Mouse (Mus musculus) induced T-regulatory cell, adult 2 months (primary cell): ENCODE measurements around the gene Trmt61a.
"Not testable (repeated sequence)": the region's sequence is repeated elsewhere in the genome, so short reads cannot be mapped to it uniquely, and the experiment has no call there.

Experiments used
- DNase-seq: peaks from one replicate; pipeline ENCODE4 v3.0.0-alpha.2; 2012; ENCODE audit warnings: low read depth

Gene Trmt61a

DNA sequence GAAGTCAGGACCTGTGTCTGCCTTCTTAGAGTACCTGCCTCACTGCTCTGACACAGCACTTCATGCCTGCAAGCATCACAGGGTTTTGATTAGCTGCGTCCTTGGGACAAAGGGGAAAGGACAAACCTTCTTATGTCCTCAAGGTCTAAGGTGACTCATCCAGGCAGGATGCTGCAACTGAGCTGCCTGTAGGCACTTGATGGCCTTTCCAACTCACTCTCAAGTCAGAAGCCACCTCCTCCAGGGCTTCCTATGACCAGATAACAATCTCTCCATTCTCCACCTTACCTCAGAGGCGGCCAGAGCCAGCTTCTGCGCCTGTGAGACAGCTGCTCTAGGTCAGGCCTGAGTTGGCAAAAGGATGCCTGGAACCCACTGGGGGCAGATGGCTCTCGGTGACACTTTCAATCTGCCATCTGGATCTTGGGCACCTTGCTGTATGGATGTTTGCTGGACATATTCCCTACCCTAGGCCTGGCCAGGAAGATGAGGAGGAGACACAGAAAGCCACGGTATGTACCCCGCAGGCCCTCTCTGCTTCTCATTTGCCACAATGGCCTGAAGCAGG, 20.5 kb downstream of the Trmt61a start:
- no peak for DNase-seq

DNA sequence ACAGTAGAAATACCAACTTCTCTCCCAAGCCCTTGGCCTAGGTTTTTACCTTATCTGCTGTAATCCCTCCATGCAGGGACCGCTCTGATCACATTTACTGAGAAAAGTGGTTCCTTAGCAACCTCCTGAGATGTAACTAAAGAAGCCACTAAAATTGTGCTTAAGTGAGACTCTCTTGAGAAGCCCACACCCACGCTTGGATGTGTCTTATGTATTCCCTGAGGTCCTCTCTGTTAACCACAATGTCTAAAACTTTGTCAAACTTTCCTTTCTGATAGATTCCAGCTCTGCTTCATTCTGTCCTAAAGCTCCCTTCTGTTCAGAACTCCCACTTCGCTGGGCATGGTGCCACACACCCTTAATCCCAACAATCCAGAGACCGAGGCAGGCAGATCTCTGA, 21.6 kb downstream of the Trmt61a start:
- DNase-seq, result no peak

DNA sequence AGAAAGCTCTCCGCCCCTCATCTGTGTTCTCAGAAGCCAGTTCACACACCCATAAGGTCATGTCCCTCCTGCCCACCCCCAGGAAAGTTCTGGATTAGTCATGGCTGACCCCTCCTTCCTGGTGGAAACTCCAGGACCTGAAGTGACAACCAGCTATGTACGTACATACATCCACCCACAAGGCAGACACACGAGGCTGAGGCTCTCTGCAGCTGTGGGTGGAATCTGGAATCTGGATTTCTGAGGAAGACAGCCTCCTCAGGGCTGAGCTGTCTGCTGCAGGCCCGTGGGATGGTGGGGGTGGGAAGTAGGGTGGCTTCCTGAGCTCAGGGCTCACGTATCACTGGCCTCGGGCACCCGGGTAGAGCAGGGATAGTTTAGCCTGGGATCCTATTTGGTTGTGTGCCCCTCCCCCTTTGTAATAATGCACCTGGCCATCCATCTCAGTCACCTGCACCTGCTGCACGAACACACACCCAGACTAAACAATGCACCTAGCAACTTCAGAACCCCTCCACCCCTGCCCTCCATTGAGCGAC, 23.1 kb downstream of the Trmt61a start:
- no peak for DNase-seq

DNA sequence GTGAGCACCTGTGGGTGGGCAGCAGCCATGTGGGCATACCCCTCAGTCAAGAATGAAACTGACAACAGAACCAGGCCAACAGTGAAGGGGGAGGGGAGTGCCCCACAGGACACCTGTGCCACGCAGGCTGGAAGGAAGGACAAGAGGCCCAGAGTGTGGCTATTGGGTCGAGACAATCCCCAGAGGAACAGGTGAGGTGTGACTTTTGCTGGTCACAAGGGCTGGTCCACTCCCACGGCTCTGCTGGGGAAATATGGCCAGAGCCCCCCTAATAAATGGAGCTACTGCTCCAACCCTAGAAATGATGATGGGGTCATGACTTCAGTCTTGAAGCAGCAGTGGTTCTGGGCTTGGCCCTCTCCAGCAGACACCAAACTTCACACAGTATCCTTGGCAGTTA, 25.4 kb downstream of the Trmt61a start:
- no peak for DNase-seq

DNA sequence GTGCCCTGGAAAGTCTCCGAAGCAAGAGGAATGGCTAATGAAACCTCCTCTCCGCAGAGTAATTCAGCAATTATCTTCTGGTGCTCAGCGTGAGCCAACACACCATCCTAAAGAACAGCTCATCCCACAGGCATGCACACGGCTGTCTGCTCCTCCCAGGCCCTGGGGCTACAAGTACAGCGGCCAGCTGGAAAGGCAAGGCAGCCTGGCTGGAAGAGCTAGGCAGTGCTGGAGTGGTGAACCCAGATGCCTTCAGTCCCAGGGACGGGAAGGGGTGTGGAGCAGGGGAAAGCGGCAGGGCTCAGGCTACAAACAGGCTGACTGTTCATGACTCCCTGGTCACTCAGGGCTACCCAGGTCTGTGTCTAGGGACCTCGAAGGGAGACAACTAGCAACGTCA, 26.7 kb downstream of the Trmt61a start:
- no peak for DNase-seq

DNA sequence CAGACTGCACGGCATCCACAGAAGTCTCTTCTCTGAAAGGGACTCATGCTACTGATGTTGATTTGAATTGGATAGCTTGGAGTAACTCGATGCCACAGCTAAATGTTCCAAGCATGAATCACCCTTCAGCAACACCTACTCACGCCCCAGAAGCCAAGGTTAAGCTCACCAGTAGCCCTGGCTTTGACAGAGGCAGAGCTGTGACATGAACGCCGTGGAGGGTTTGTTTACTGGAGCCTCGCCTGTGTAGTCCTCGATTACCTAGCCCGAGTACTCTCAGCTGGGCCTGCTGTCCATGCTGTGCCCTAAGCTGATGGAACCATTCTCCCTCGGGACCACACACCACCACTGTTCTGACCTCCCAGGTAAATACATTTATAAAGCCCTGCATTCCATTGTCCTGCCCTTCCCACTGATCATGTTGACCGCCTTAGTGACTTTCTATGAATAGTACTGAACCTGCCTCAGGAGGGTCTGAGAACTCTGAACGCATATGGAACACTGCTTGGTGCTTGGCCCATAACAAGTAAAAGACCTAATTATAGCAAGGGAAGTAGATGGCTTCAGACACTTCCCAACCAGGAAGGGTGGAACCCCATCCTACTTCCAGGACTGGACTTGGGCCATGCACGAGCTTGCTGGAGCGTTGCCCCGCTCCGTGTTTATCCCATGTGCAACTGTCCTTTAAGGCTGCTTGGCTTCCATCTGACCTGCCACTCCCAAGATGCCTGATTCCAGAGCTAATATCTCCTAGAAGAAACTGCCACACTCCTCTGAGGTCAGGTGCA, 27.5 kb downstream of the Trmt61a start:
- DNase-seq, result no peak

DNA sequence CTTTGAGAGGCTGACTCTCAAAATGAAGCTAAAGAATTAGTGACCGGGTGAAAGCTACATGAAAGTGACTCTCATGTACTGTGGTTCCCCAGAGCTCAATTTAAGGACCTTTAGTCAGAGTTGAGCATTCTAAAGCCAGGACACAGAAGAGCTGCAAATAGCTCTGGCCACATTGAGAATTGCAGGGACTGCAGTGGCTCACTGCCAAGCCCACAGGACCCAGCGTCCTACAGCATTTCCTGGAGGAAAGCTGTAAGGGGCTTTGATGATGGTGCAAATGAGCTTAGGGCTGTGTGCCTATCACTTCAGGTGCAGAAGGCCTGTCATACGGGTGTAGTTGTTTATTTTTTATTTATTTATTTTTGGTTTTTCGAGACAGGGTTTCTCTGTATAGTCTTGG, 30.3 kb downstream of the Trmt61a start:
- DNase-seq, result no peak

DNA sequence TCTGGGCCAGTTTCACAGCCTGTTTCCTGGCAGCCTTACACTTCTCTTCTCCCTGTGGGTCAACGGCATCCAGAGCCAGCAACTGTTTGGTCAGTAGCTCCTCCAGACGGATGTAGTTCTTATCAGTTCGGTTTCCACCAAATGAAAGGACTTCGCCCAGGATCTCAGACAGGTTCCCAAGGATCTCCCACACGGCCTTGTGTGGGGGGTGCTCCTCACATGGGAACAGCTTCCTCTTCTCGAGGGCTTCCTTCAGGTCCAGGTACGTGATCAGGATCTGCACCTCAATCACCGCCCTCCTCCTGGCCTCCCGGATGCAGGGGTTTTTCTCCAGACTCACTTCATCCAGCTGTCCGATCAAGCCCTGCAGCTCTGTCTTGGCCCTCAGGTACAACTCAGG, 32.2 kb downstream of the Trmt61a start:
- DNase-seq, result no peak

DNA sequence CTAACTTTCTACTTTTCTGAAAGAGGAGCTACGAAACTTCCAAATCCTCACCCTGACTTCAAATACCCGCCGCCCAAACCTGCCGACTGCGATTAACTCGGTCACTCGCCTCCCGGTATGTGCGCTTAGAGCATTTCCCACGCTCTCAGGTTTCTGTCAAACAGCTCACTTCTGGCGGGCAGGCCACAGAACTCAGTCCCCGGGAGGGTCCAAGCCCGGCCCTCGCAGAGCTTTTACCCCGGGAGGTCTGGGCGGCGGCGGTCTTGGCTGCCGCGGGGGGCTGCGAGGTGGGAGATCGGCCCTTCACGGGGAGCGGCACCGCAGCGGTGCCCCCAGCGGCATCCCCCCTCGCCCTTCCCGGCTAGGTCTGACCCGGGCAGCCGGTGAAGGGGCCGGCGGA, 34.6 kb downstream of the Trmt61a start:
- peak; percentile 39 for DNase-seq

DNA sequence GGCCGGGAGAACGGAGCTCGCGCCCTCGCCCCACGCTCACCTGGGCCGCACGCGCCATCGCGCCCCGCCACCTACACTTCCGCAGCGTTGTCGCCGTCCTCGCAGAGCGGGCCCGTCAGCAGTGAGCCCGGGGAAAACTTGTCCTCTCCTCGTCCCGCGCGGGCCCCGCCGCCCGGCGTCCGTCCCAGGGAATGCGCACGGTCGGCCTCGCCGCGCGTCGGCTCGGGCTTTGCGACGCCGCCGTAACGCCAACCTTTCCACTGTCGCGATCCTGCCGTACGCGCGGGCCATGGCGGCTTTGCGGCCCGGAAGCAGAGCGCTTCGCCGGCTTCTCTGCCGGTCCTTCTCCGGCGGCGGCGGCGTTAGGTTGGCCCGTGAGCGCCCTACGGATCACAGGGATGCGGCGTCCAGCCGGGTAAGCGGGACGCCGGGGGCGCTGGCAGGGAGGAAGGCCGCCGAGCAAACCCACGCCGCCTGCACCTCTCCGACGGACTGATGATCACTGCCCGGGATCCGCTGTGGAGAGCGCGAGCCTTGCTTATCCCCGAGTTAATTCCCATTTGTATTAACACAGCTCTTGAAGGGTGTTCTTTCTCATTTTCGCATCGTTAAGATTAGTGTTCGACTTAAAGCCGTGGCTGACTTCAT, 35.2 kb downstream of the Trmt61a start, which contains the start of the genes Bag5 and Apopt1:
Gene Bag5 (minus strand): TSS at position 254 of the 648 bp plus-strand sequence.
Gene Apopt1 (plus strand): TSS at position 258 of the 648 bp plus-strand sequence.
- peak; percentile 95 for DNase-seq

DNA sequence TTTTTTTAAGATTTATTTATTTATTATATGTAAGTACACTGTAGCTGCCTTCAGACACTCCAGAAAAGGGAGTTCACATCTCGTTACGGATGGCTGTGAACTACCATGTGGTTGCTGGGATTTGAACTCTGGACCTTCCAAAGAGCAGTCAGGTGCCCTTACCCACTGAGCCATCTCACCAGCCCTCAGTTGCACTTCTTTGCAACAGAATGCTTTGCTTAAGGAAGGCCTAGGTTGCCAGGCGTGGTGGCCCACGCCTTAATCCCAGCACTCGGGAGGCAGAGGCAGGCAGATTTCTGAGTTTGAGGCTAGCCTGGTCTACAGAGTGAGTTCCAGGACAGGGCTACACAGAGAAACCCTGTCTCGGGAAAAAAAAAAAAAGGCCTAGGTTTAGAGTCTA, 36.0 kb downstream of the Trmt61a start:
- DNase-seq, result not testable (repeated sequence)

DNA sequence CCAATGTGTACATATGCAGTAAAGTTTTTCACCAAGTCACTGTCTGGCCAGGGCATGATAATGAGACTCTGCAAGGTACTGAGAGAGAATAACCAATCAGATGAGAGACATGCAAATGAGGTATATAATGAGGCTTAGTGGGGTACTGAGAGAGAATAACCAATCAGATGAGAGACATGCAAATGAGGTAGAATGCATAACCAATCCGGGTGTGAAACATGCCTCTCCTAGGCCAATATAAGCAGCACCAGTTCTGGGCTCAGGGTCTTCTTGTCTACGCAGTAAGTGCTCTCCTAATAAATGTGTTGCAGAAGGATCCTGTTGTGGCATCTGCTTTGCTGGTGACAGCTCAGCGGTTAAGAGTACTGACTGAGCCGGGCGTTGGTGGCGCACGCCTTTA, 38.6 kb downstream of the Trmt61a start:
- DNase-seq, result no peak

DNA sequence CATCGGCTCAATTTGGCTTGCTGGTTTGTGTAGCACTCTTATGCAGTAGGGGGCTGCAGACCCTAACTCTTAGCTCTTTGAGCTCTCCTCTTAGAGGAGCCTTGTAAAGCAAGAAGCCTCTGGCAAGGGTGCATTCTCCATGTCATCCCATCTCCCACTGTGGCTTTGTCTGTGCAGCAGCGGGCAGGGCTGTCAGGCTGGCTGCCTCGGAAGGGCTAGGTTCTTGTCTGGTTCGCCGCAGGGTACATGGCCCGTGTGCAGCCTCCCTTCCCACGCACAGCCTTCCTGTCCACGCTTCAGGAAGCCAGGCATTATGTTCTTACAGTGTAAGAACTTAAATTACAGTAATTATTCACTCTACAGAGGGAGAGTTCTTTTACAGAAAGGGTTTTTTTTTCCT, 40.8 kb downstream of the Trmt61a start:
- DNase-seq, result no peak

DNA sequence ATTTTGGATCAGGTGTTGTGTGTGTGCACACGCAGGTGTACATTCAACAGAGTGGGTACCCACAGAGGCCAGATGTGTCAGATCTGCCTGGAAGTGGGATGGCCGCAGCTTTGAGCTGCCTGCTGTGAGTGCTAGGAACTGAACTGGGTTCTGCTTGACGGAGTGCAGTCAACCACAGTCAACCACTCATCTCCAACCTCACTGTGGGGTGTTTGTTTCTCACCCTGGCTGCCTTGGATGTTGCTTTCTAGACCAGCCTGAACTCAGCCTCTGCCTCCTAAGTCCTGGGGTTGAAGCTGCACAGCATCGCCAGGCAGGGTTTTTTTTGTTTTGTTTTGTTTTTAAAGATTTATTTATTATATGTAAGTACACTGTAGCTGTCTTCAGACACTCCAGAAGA, 42.3 kb downstream of the Trmt61a start:
- no peak for DNase-seq

DNA sequence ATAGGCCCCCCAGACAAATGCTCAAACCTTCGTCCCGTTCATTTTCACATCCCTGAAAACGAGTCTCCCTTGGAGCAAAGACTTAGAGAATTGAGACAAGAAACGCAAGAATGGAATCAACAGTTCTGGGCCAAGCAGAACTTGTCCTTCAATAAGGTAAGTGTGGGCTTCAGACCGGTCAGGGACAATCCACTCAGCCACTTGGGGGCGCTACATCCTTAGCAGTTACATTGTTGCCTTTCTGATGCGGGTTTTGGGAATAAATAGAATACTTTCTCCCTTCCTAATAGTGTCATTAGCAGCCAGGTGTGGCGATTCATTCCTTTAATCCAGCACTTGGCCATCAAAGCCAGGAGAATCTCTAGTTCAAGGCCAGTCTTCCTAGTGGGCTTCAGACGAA, 44.7 kb downstream of the Trmt61a start:
- DNase-seq, result peak; percentile 63

DNA sequence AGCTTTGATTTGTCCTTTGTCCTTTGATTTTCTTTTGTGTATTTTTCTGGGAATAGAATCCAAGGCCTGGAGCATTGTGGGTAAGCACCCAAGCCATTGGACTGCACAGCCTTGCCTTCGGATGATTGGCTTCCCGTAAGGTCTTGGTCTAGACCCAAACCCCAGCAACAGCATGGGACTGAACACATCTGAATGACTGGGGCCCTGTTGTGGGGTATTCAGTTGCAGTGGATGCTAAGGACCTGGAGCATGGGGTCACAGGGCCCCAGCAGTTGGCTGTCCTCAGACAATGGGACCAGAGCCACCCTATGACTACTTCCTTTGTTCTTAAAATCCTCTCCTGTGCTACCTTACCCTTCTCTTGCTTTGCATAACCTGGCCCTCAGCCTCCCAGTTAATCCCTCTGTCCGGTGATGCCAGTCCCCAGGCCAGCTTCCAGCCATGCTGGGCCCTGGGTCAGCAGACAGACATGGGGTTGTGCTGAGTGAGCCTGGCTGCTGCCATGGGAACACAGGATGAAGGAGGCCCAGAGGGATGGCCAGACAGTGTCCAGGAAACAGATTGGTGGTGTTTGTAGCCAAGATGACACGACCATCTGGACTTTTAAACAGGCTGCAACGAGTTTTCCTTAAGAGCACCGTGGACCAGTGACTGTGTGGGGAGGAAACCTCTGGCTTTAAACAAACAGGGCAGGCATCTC, 46.9 kb downstream of the Trmt61a start:
- no peak for DNase-seq

DNA sequence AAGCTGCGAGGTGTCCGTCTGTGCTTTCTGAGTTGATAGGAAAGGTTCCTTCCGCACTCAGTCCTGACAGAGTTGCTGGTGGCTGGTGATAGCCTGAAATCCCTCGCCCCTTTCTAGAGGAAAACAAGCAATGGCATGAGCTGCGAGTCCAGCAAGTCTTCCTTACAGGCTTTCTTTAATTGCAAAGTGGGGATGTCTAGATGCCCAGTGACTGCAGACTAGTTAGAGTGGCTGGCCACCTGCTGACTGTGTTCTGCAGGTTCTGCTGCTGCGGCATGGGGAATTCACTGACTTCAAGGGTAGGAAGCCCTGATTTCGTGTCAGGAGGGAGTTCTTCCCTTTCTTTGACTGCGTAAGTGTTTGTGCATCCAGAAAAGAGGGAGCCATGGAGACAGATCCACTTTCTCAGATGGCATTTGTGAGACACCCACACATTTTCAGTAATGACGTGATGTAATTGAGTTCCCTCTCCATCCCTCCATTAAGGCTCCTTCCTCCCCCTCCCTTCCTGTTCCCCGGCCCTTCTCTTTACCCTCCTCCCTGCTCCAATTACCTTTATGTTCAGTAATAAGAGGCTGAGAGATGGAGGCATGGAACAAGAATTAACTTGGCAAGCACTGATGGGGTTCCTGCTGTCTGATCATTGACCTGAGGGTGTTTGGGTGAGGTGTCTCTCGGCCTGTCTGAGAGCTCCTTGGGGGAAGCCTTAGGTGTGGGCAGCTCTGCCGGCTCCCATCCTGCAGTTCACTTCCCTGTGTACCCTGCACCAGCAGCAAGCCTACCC, 47.6 kb downstream of the Trmt61a start:
- no peak for DNase-seq

DNA sequence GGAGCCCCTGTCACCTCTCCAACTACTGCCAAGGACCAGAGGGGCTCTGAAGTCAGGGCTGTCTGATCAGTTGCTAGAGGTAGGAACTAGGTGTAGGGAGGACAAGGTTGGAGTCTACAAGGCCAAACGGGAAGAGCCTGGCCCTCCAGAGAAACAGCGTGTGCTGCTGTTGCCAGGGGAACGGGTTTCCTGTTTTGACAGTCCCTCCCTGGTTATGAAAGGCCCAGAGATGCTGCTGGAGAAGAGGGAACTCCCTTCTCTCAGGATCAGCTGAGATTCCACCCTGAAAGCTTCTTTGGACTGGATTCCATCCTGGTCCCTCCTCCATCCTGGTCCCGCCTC, 48.2 kb downstream of the Trmt61a start:
- DNase-seq, result peak; percentile 35

DNA sequence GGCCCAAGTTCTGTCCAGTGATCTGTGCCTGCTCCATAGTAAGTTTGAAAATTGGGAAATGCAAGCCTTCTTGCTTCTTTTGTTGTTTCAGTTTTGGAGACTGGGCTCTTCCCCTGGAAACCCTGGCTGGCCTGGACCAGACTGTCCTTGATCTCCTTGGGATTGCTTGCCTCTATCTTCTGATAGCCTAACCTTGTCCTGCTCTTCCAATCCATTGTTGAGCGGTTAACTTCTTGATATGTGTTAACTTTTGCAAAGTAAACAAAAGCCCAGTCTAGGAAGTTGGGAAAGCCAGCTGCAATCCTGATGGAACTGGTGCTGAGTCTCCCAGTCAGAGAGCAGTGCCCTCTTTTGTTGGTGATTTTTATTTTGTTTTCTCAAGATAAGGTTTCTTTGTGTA, 50.1 kb downstream of the Trmt61a start:
- DNase-seq, result no peak

DNA sequence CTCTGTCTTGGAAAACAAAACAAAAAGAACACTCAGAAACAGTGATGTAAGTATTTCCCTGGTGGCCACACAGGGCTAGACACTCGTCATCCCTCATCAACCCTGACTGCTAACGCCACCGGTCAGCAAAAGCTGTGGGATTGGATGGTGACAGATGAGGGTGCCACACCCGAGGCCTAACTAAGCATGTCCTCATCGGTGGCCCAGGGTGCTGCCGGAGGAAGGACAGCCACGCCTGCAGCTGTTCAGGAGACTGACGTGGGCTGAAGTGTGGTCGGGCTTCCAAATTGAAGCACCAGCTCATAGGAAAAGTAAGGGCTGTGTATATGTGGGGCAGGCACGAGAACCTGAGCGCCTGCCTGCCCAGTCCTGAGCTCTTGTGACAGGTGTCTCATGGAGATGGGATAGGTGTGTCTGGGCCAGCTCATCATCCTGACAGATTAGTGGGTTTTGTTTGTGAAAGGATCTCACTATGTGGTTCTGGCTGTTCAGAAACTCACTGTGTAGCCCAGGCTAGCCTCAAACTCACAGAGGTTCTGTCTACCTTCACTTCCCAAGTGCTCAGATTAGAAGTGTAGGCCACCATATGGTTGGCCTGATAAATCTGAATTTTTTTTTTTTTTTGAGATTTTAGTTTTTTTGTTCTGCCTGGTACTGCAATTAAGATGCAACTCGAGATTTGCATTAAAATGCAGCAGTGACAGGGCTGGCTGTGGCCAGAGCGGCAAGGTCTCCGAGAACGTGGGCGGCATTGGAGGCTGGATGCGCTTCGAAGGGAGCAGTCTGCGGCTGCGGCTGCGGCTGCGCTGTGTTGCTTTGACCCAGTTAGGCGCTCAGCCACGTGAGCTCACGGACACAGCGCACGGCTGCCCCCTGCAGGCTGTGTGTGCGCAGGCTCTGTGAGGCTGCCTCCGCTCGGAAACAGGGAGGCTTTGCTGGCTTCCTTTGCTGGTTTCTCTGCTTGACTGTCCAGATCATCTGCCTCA, 54.2 kb downstream of the Trmt61a start:
- DNase-seq, result peak; percentile 93
